7 mouse cellular contexts compared by ENCODE assay signal in genomic region chr9:37656931-37657481, GRCm38 (mm10). TPM values are rescaled to one million over a fixed set of nuclear protein-coding genes. Genes with fewer than 3 reads are reported as not detected.
DNase-seq lines count a peak whose midpoint lies in the region; ATAC-seq lines count a peak whose summit lies in the region.

TSS of gene Tbrg1 (minus strand) at chr9:37657312.

- no peaks in the 10 kb centered on the region for H3K4me1 ChIP-seq in embryonic facial prominence, embryonic 11.5 days (ENCODE audit: control insufficient read depth, insufficient read depth, low read length)
- H3K4me1 ChIP-seq in limb, embryonic 10.5 days: peaks cover 8% of the 10 kb centered on the region
- peaks cover 14% of the 10 kb centered on the region for H3K4me1 ChIP-seq in midbrain, embryonic 13.5 days (replicated peaks)

- H3K36me3 ChIP-seq in embryonic facial prominence, embryonic 11.5 days (replicated peaks; ENCODE audit: control insufficient read depth, insufficient read depth, low read depth, low read length): no peaks in the 10 kb centered on the region
- H3K36me3 ChIP-seq in limb, embryonic 10.5 days: peaks cover 28% of the 10 kb centered on the region
- H3K36me3 ChIP-seq in midbrain, embryonic 13.5 days: peaks cover 25% of the 10 kb centered on the region

- peak within 1 kb of the TSS; percentile 85 for H3K4me2 ChIP-seq in embryonic facial prominence, embryonic 11.5 days (ENCODE audit: low read depth, low read length)
- H3K4me2 ChIP-seq in midbrain, embryonic 13.5 days (replicated peaks): peak within 1 kb of the TSS; percentile 68

- H3K9me3 ChIP-seq in embryonic facial prominence, embryonic 11.5 days (replicated peaks; ENCODE audit: control insufficient read depth, low read length): no peaks in the 10 kb centered on the region
- H3K9me3 ChIP-seq in limb, embryonic 10.5 days (replicated peaks): no peaks in the 10 kb centered on the region
- no peaks in the 10 kb centered on the region for H3K9me3 ChIP-seq in midbrain, embryonic 13.5 days

- DNase-seq in adrenal gland, postnatal 10 days: peak; percentile 89
- peak; percentile 93 for DNase-seq in embryonic facial prominence, embryonic 11.5 days (ENCODE audit: low spot score)
- peak; percentile 87 for DNase-seq in kidney, adult 11 months
- peak; percentile 94 for DNase-seq in limb, embryonic 10.5 days (ENCODE audit: low spot score)
- DNase-seq in spleen, adult 12 weeks (ENCODE audit: low spot score): peak; percentile 58

- under 1% methylated on average over 36 of the region's 36 CpGs for WGBS in embryonic facial prominence, embryonic 11.5 days
- 0% methylated on average over 36 of the region's 36 CpGs for WGBS in limb, embryonic 10.5 days
- under 1% methylated on average over 36 of the region's 36 CpGs for WGBS in midbrain, embryonic 13.5 days

- H3K9ac ChIP-seq in embryonic facial prominence, embryonic 11.5 days (replicated peaks; ENCODE audit: low read length): peak within 1 kb of the TSS; percentile 78
- H3K9ac ChIP-seq in midbrain, embryonic 13.5 days (replicated peaks): peak within 1 kb of the TSS; percentile 67

- peak within 1 kb of the TSS; percentile 62; the same call in 1 of the 2 replicates for H3K27ac ChIP-seq in embryonic facial prominence, embryonic 11.5 days (replicated peaks; ENCODE audit: low read depth, low read length)
- H3K27ac ChIP-seq in limb, embryonic 10.5 days: peak within 1 kb of the TSS; percentile 92
- peak within 1 kb of the TSS; percentile 45; the same call in 1 of the 2 replicates for H3K27ac ChIP-seq in midbrain, embryonic 13.5 days

- peak within 1 kb of the TSS; percentile 72 for H3K4me3 ChIP-seq in embryonic facial prominence, embryonic 11.5 days (ENCODE audit: low read depth, low read length)
- H3K4me3 ChIP-seq in limb, embryonic 10.5 days: peak within 1 kb of the TSS; percentile 85
- peak within 1 kb of the TSS; percentile 67 for H3K4me3 ChIP-seq in midbrain, embryonic 13.5 days (replicated peaks)

- peak; percentile 87 for ATAC-seq in embryonic facial prominence, embryonic 11.5 days (replicated peaks; ENCODE audit: insufficient number of reproducible peaks, low FRiP score, low TSS enrichment, low read depth)
- ATAC-seq in granulocyte monocyte progenitor cell, adult 5-6 weeks (replicated peaks; ENCODE audit: poor library complexity, severe bottlenecking): peak; percentile 92
- peak; percentile 93 for ATAC-seq in midbrain, embryonic 13.5 days

- no peaks in the 10 kb centered on the region for H3K27me3 ChIP-seq in embryonic facial prominence, embryonic 11.5 days (ENCODE audit: control insufficient read depth, insufficient read depth, low read length)
- no peaks in the 10 kb centered on the region for H3K27me3 ChIP-seq in limb, embryonic 10.5 days (ENCODE audit: low read depth, poor library complexity, severe bottlenecking)
- peaks cover 3% of the 10 kb centered on the region; the same call in 1 of the 2 replicates for H3K27me3 ChIP-seq in midbrain, embryonic 13.5 days

RNA-seq across cellular contexts. Expression of gene Tbrg1, which starts in this region (rescaled TPM):
- total RNA-seq in adrenal gland, postnatal 10 days (2021): 10 to 100 TPM; 81.4 to 88.9 TPM
- polyA plus RNA-seq in embryonic facial prominence, embryonic 11.5 days (2014; fragmentation: Nextera tagmentation; extraction: Ambion mirVana): 137 and 149 TPM in 2 replicates
- 21.5 and 29.7 TPM in 2 replicates for total RNA-seq in granulocyte monocyte progenitor cell, adult 5-6 weeks (2014; fragmentation: Nextera tagmentation)
- 33.3 and 33.7 TPM in 2 replicates for total RNA-seq in granulocyte monocyte progenitor cell, adult 5-6 weeks (2017)
- 124 and 128 TPM in 2 replicates for polyA plus RNA-seq in limb, embryonic 10.5 days (2016; fragmentation: Nextera tagmentation; extraction: Ambion mirVana)
- polyA plus RNA-seq in midbrain, embryonic 13.5 days (2015; fragmentation: Nextera tagmentation; extraction: Ambion mirVana): 85.8 and 89.4 TPM in 2 replicates

Comparison
In these comparisons a context has a peak if more than half of its experiments do, and no peak if none do; other contexts are left out.
1. Peak in every context shown above with its lines: DNase-seq, ATAC-seq, H3K4me3 ChIP-seq and H3K27ac ChIP-seq.